Mouse (Mus musculus) heart, postnatal 0 days (tissue): ENCODE measurements at regions not wholly inside any gene's neighbourhood (a gene's known extent, or its start where the extent isn't known, plus 50 kb on each side); places are given as distances from the start of the nearest gene placed in this dataset.

Experiments
- CTCF ChIP-seq: IDR thresholded peaks from 2 replicates; pipeline ENCODE4 v1.5.1; 2016; ENCODE audit warnings: antibody characterized with exemption, control low read depth, low read depth
- EP300 ChIP-seq: IDR thresholded peaks from 2 replicates; pipeline ENCODE4 v1.6.1; 2016; ENCODE audit warnings: antibody characterized with exemption, low read depth

DNA sequence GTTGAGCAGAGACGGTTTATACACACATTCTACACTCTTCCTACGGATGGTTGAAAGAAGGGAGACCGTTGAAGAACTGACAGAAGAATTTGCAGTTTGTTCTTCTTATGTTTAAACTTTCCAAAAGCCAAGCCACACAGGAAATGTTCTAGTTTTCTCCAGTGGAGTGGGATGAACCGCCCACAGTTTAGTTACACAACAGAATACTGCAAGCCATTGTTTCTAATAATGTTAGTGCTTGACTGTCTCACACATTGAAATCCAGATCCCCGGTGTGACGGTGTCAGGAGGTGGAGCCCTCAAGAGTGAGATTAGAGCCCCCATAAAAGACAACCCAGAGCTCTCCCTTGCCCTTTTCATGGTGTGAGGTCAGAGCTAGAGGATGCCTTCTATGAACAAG is 146.8 kb downstream of the Vrk1 start:
- no peak for TF ChIP-seq CTCF
- TF ChIP-seq EP300 = no peak
